23 mouse cellular contexts compared by ENCODE assay signal in genomic region chr10:62149929-62150328, GRCm38 (mm10). TPM values are rescaled to one million over a fixed set of nuclear protein-coding genes. Genes with fewer than 3 reads are reported as not detected.
DNase-seq lines count a peak whose midpoint lies in the region; ATAC-seq lines count a peak whose summit lies in the region.
"Had no signal": no experiment of that assay in that cellular context is flagged by ENCODE, and none has a peak within 500 bp of the region (broad histone marks: within the 10 kb centered on the region; RNA-seq: fewer than 3 reads in every experiment).

No protein-coding gene starts in this region.

- H3K9me3 ChIP-seq in embryonic facial prominence, embryonic 11.5 days (replicated peaks; ENCODE audit: control insufficient read depth, low read length): no peaks in the 10 kb centered on the region
- 0 out of 2 replicates have a peak, but pooled peaks cover 2% of the 10 kb centered on the region for H3K9me3 ChIP-seq in embryonic facial prominence, embryonic 10.5 days
- H3K9me3 ChIP-seq in midbrain, embryonic 10.5 days (replicated peaks): no peaks in the 10 kb centered on the region
- H3K9me3 ChIP-seq in midbrain, embryonic 14.5 days (ENCODE audit: control insufficient read depth, low read length): no peaks in the 10 kb centered on the region
- H3K9me3 ChIP-seq in neural tube, embryonic 13.5 days: peaks cover 12% of the 10 kb centered on the region
- H3K9me3 ChIP-seq in neural tube, embryonic 15.5 days (replicated peaks): no peaks in the 10 kb centered on the region
- H3K9me3 ChIP-seq: forebrain, embryonic 13.5 days; heart, embryonic 15.5 days had no signal

- H3K27me3 ChIP-seq in embryonic facial prominence, embryonic 11.5 days (ENCODE audit: control insufficient read depth, insufficient read depth, low read length): no peaks in the 10 kb centered on the region; the same call in 1 of the 2 replicates
- peaks cover 45% of the 10 kb centered on the region for H3K27me3 ChIP-seq in embryonic facial prominence, embryonic 10.5 days (replicated peaks; ENCODE audit: low read depth, poor library complexity, severe bottlenecking)
- H3K27me3 ChIP-seq in midbrain, embryonic 10.5 days (ENCODE audit: low read depth, poor library complexity, severe bottlenecking): peaks cover 58% of the 10 kb centered on the region
- H3K27me3 ChIP-seq in midbrain, embryonic 14.5 days (ENCODE audit: control insufficient read depth, insufficient read depth, low read length): no peaks in the 10 kb centered on the region
- peaks cover 92% of the 10 kb centered on the region for H3K27me3 ChIP-seq in neural tube, embryonic 13.5 days
- H3K27me3 ChIP-seq in neural tube, embryonic 15.5 days (replicated peaks): peaks cover 54% of the 10 kb centered on the region

- no peak overlapping the region for H3K4me2 ChIP-seq in embryonic facial prominence, embryonic 11.5 days (ENCODE audit: low read depth, low read length)
- no peak overlapping the region for H3K4me2 ChIP-seq in midbrain, embryonic 14.5 days (ENCODE audit: low read length)
- no peak overlapping the region for H3K4me2 ChIP-seq in neural tube, embryonic 13.5 days
- no peak overlapping the region for H3K4me2 ChIP-seq in neural tube, embryonic 15.5 days
- H3K4me2 ChIP-seq: forebrain, embryonic 13.5 days; heart, embryonic 11.5 days; heart, embryonic 15.5 days had no signal

- H3K27ac ChIP-seq in embryonic facial prominence, embryonic 11.5 days (replicated peaks; ENCODE audit: low read depth, low read length): no peak overlapping the region
- H3K27ac ChIP-seq in embryonic facial prominence, embryonic 10.5 days (replicated peaks): no peak overlapping the region
- peak overlapping the region; percentile 74 for H3K27ac ChIP-seq in midbrain, embryonic 10.5 days (replicated peaks)
- no peak overlapping the region for H3K27ac ChIP-seq in midbrain, embryonic 14.5 days (replicated peaks; ENCODE audit: low read depth, low read length)
- H3K27ac ChIP-seq in neural tube, embryonic 13.5 days (replicated peaks): no peak overlapping the region
- no peak overlapping the region for H3K27ac ChIP-seq in neural tube, embryonic 15.5 days (replicated peaks)
- H3K27ac ChIP-seq: forebrain, embryonic 13.5 days; heart, adult 2 months; heart, embryonic 15.5 days had no signal

- no peak for DNase-seq in embryonic facial prominence, embryonic 11.5 days (ENCODE audit: low spot score)
- DNase-seq in embryonic facial prominence, embryonic 10.5 days (ENCODE audit: low spot score): no peak
- peak; percentile 48 for DNase-seq in midbrain, embryonic 10.5 days (ENCODE audit: low spot score)
- DNase-seq in midbrain, embryonic 14.5 days: no peak
- no peak for DNase-seq in left cerebral cortex, adult 9 months (ENCODE audit: low spot score in 2 of 2)
- DNase-seq: adrenal gland, postnatal 14 days; cerebellum, adult 11-12 months; cerebellum, adult 9-10 months; cerebellum, postnatal 25 days; forebrain, postnatal 0 days; gastrocnemius, postnatal 14 days; heart, adult 2 months; heart, postnatal 14 days had no signal

- no peaks in the 10 kb centered on the region for H3K4me1 ChIP-seq in embryonic facial prominence, embryonic 11.5 days (ENCODE audit: control insufficient read depth, insufficient read depth, low read length)
- H3K4me1 ChIP-seq in embryonic facial prominence, embryonic 10.5 days: peaks cover 12% of the 10 kb centered on the region
- peaks cover 40% of the 10 kb centered on the region for H3K4me1 ChIP-seq in midbrain, embryonic 10.5 days
- H3K4me1 ChIP-seq in midbrain, embryonic 14.5 days (ENCODE audit: control insufficient read depth, insufficient read depth, low read length): 0 out of 2 replicates have a peak, but pooled peaks cover 3% of the 10 kb centered on the region
- peaks cover 9% of the 10 kb centered on the region; the same call in 1 of the 2 replicates for H3K4me1 ChIP-seq in neural tube, embryonic 13.5 days (replicated peaks)
- no peaks in the 10 kb centered on the region for H3K4me1 ChIP-seq in neural tube, embryonic 15.5 days
- H3K4me1 ChIP-seq: forebrain, embryonic 13.5 days; heart, embryonic 15.5 days had no signal

- no peak overlapping the region for H3K4me3 ChIP-seq in embryonic facial prominence, embryonic 11.5 days (ENCODE audit: low read depth, low read length)
- no peak overlapping the region for H3K4me3 ChIP-seq in embryonic facial prominence, embryonic 10.5 days
- 0 out of 2 replicates have a peak overlapping the region, but pooled peaks have one; percentile 20 for H3K4me3 ChIP-seq in midbrain, embryonic 10.5 days
- H3K4me3 ChIP-seq in midbrain, embryonic 14.5 days (replicated peaks; ENCODE audit: low read depth, low read length): no peak overlapping the region
- no peak overlapping the region for H3K4me3 ChIP-seq in neural tube, embryonic 13.5 days
- H3K4me3 ChIP-seq in neural tube, embryonic 15.5 days (replicated peaks): no peak overlapping the region
- H3K4me3 ChIP-seq: forebrain, embryonic 13.5 days; heart, adult 2 months; heart, embryonic 15.5 days had no signal

- H3K36me3 ChIP-seq in embryonic facial prominence, embryonic 11.5 days (replicated peaks; ENCODE audit: control insufficient read depth, insufficient read depth, low read depth, low read length): no peaks in the 10 kb centered on the region
- no peaks in the 10 kb centered on the region for H3K36me3 ChIP-seq in embryonic facial prominence, embryonic 10.5 days (replicated peaks)
- H3K36me3 ChIP-seq in midbrain, embryonic 10.5 days: no peaks in the 10 kb centered on the region
- H3K36me3 ChIP-seq in midbrain, embryonic 14.5 days (ENCODE audit: control insufficient read depth, insufficient read depth, low read length): no peaks in the 10 kb centered on the region
- no peaks in the 10 kb centered on the region for H3K36me3 ChIP-seq in neural tube, embryonic 13.5 days
- no peaks in the 10 kb centered on the region for H3K36me3 ChIP-seq in neural tube, embryonic 15.5 days
- H3K36me3 ChIP-seq: heart, embryonic 15.5 days had no signal

- ATAC-seq in embryonic facial prominence, embryonic 11.5 days (replicated peaks; ENCODE audit: insufficient number of reproducible peaks, low FRiP score, low TSS enrichment, low read depth): peak; percentile 65; the same call in 1 of the 2 replicates
- ATAC-seq in midbrain, embryonic 14.5 days (ENCODE audit: low FRiP score, low TSS enrichment): no peak
- no peak for ATAC-seq in neural tube, embryonic 13.5 days (ENCODE audit: low read depth)
- no peak for ATAC-seq in neural tube, embryonic 15.5 days (ENCODE audit: low FRiP score)
- ATAC-seq: activated CD4-positive, CD25-positive, alpha-beta regulatory T cell, adult 4 months; forebrain, embryonic 13.5 days; forebrain, postnatal 0 days; Patski had no signal

- H3K9ac ChIP-seq in embryonic facial prominence, embryonic 11.5 days (replicated peaks; ENCODE audit: low read length): no peak overlapping the region
- H3K9ac ChIP-seq in midbrain, embryonic 14.5 days (replicated peaks; ENCODE audit: low read length): no peak overlapping the region
- H3K9ac ChIP-seq in neural tube, embryonic 13.5 days: 0 out of 2 replicates have a peak overlapping the region, but pooled peaks have one; percentile 22
- H3K9ac ChIP-seq in neural tube, embryonic 15.5 days (replicated peaks): no peak overlapping the region
- H3K9ac ChIP-seq: forebrain, embryonic 13.5 days; forebrain, postnatal 0 days; heart, embryonic 15.5 days had no signal

- WGBS in embryonic facial prominence, embryonic 11.5 days: 40% methylated on average over 7 of the region's 7 CpGs
- 39% methylated on average over 7 of the region's 7 CpGs for WGBS in embryonic facial prominence, embryonic 10.5 days
- 11% methylated on average over 7 of the region's 7 CpGs for WGBS in midbrain, embryonic 10.5 days
- 3% methylated on average over 7 of the region's 7 CpGs for WGBS in midbrain, embryonic 14.5 days
- 5% methylated on average over 7 of the region's 7 CpGs for WGBS in neural tube, embryonic 13.5 days
- 10% methylated on average over 7 of the region's 7 CpGs for WGBS in neural tube, embryonic 15.5 days

RNA-seq across cellular contexts. Expression of gene Fam241b, which starts 6.2 kb away (rescaled TPM):
- 6.3 and 6.7 TPM in 2 replicates for polyA plus RNA-seq in embryonic facial prominence, embryonic 11.5 days (2014; fragmentation: Nextera tagmentation; extraction: Ambion mirVana)
- 17.4 and 18.0 TPM in 2 replicates for polyA plus RNA-seq in embryonic facial prominence, embryonic 10.5 days (2016; fragmentation: Nextera tagmentation; extraction: Ambion mirVana)
- polyA plus RNA-seq in midbrain, embryonic 10.5 days (2016; fragmentation: Nextera tagmentation; extraction: Ambion mirVana): 19.3 and 23.4 TPM in 2 replicates
- polyA plus RNA-seq in midbrain, embryonic 14.5 days (2014; fragmentation: Nextera tagmentation; extraction: Ambion mirVana): 48.3 and 107 TPM in 2 replicates
- 91.9 and 93.1 TPM in 2 replicates for polyA plus RNA-seq in neural tube, embryonic 13.5 days (2015; fragmentation: Nextera tagmentation; extraction: Ambion mirVana)
- polyA plus RNA-seq in neural tube, embryonic 15.5 days (2015; fragmentation: Nextera tagmentation; extraction: Ambion mirVana): 114 and 139 TPM in 2 replicates

RNA-seq across cellular contexts. Expression of gene Neurog3, which starts 17.0 kb away (rescaled TPM):
- 0.89 and 1.2 TPM in 2 replicates for polyA plus RNA-seq in embryonic facial prominence, embryonic 11.5 days (2014; fragmentation: Nextera tagmentation; extraction: Ambion mirVana)
- 0.88 and 0.98 TPM in 2 replicates for polyA plus RNA-seq in embryonic facial prominence, embryonic 10.5 days (2016; fragmentation: Nextera tagmentation; extraction: Ambion mirVana)
- polyA plus RNA-seq in midbrain, embryonic 10.5 days (2016; fragmentation: Nextera tagmentation; extraction: Ambion mirVana): 0.89 and 0.90 TPM in 2 replicates
- not detected in 2 replicates for polyA plus RNA-seq in midbrain, embryonic 14.5 days (2014; fragmentation: Nextera tagmentation; extraction: Ambion mirVana)
- 2.7 TPM in 2 replicates for polyA plus RNA-seq in neural tube, embryonic 13.5 days (2015; fragmentation: Nextera tagmentation; extraction: Ambion mirVana)
- polyA plus RNA-seq in neural tube, embryonic 15.5 days (2015; fragmentation: Nextera tagmentation; extraction: Ambion mirVana): 0.35 and 0.68 TPM in 2 replicates
- polyA plus RNA-seq: activated CD4-positive, CD25-positive, alpha-beta regulatory T cell, adult 4 months; C2C12; embryonic facial prominence, embryonic 14.5 days; forebrain, postnatal 0 days; gonadal fat pad, adult 2 months; heart, adult 2 months; heart, embryonic 15.5 days; Patski had no signal
